Mouse (Mus musculus): ENCODE results near the gene Ntf3.

GRCm38 (mm10) chr6:126053136-126053535 is 113.6 kb downstream of the Ntf3 start:
- TF ChIP-seq BHLHE40 (IDR thresholded peaks at IDR 0.05; ENCODE audit: borderline replicate concordance, low read depth, low read length) (no peak), CTCF (IDR thresholded peaks at IDR 0.05 in 2 of 3, conservative IDR thresholded peaks at IDR 0.05 in 1 of 3; ENCODE audit: control insufficient read depth in 1 of 3, insufficient read depth in 1 of 3, low read depth in 2 of 3, low read length in 3 of 3, poor library complexity in 1 of 3, severe bottlenecking in 1 of 3) (no peak), MAZ (IDR thresholded peaks at IDR 0.05; ENCODE audit: low read depth, low read length) (no peak), EP300 (IDR thresholded peaks at IDR 0.05; ENCODE audit: low read depth in 1 of 2, low read length in 2 of 2) (no peak), TAL1 (IDR thresholded peaks at IDR 0.05; ENCODE audit: low read length) (no peak)
